Mouse (Mus musculus): Measurements from ENCODE around the gene Ube2d1. TPM values are rescaled to one million over a fixed set of nuclear protein-coding genes. Genes with fewer than 3 reads are reported as not detected.

Ube2d1 gene
- polyA plus RNA-seq, 1 experiment: 34.3 TPM

- Histone ChIP-seq H3K4me3 (replicated peaks; ENCODE audit: extremely low read depth, low read depth, low read length) (no peak overlapping the region), H3K4me1 (ENCODE audit: control insufficient read depth, insufficient read depth, low read length) (no peaks in the 10 kb centered on the region)
- DNase-seq: no peak
- no peak for TF ChIP-seq CTCF (IDR thresholded peaks at IDR 0.05; ENCODE audit: insufficient read depth, low read length)
- no peak for TF ChIP-seq POLR2A (IDR thresholded peaks at IDR 0.05; ENCODE audit: borderline replicate concordance, extremely low read depth, low read depth, low read length)
- WGBS: 27% methylated on average over 7 of the region's 7 CpGs
Measured at GRCm38 (mm10) chr10:71246956-71247355, 38.1 kb downstream of the Ube2d1 start.

GRCm38 (mm10) chr10:71239479-71240120, 45.5 kb downstream of the Ube2d1 start:
- Histone ChIP-seq H3K4me3 (replicated peaks; ENCODE audit: extremely low read depth, low read depth, low read length) (no peak overlapping the region), H3K4me1 (ENCODE audit: control insufficient read depth, insufficient read depth, low read length) (peaks cover 4% of the 10 kb centered on the region; the same call in 1 of the 2 replicates)
- TF ChIP-seq POLR2A (IDR thresholded peaks at IDR 0.05; ENCODE audit: borderline replicate concordance, extremely low read depth, low read depth, low read length) (no peak), CTCF (IDR thresholded peaks at IDR 0.05; ENCODE audit: insufficient read depth, low read length) (no peak)
- WGBS: 19% methylated on average over 6 of the region's 6 CpGs
- DNase-seq: no peak

GRCm38 (mm10) chr10:71238240-71238554, 46.9 kb downstream of the Ube2d1 start, which contains the start of gene Tfam:
Gene Tfam (minus strand): TSS chr10:71238280.
- DNase-seq: no peak
- Histone ChIP-seq H3K4me1 (ENCODE audit: control insufficient read depth, insufficient read depth, low read length) (peaks cover 4% of the 10 kb centered on the region; the same call in 1 of the 2 replicates), H3K4me3 (replicated peaks; ENCODE audit: extremely low read depth, low read depth, low read length) (peak within 1 kb of the TSS; percentile 93)
- no peak for TF ChIP-seq POLR2A (IDR thresholded peaks at IDR 0.05; ENCODE audit: borderline replicate concordance, extremely low read depth, low read depth, low read length)
- no peak for TF ChIP-seq CTCF (IDR thresholded peaks at IDR 0.05; ENCODE audit: insufficient read depth, low read length)
- 2% methylated on average over 7 of the region's 7 CpGs for WGBS

GRCm38 (mm10) chr10:71237516-71238239, 47.4 kb downstream of the Ube2d1 start:
- peak overlapping the region; percentile 93 for H3K4me3 ChIP-seq (replicated peaks; ENCODE audit: extremely low read depth, low read depth, low read length)
- DNase-seq: peak; percentile 95
- peaks cover 4% of the 10 kb centered on the region; the same call in 1 of the 2 replicates for H3K4me1 ChIP-seq (ENCODE audit: control insufficient read depth, insufficient read depth, low read length)
- TF ChIP-seq POLR2A (IDR thresholded peaks at IDR 0.05; ENCODE audit: borderline replicate concordance, extremely low read depth, low read depth, low read length) (peak; percentile 81), CTCF (IDR thresholded peaks at IDR 0.05; ENCODE audit: insufficient read depth, low read length) (no peak)
- WGBS: under 1% methylated on average over 68 of the region's 68 CpGs

GRCm38 (mm10) chr10:71234071-71234470, 51.0 kb downstream of the Ube2d1 start:
- no peak for DNase-seq
- TF ChIP-seq CTCF (IDR thresholded peaks at IDR 0.05; ENCODE audit: insufficient read depth, low read length): no peak
- no peak for TF ChIP-seq POLR2A (IDR thresholded peaks at IDR 0.05; ENCODE audit: borderline replicate concordance, extremely low read depth, low read depth, low read length)
- H3K4me1 ChIP-seq (ENCODE audit: control insufficient read depth, insufficient read depth, low read length): peaks cover 4% of the 10 kb centered on the region; the same call in 1 of the 2 replicates
- H3K4me3 ChIP-seq (replicated peaks; ENCODE audit: extremely low read depth, low read depth, low read length): no peak overlapping the region
- WGBS: 95% methylated on average over 8 of the region's 8 CpGs

- Histone ChIP-seq H3K4me1 (ENCODE audit: control insufficient read depth, insufficient read depth, low read length) (no peaks in the 10 kb centered on the region), H3K4me3 (replicated peaks; ENCODE audit: extremely low read depth, low read depth, low read length) (no peak overlapping the region)
- DNase-seq: peak; percentile 79
- TF ChIP-seq POLR2A (IDR thresholded peaks at IDR 0.05; ENCODE audit: borderline replicate concordance, extremely low read depth, low read depth, low read length): no peak
- peak; percentile 81 for TF ChIP-seq CTCF (IDR thresholded peaks at IDR 0.05; ENCODE audit: insufficient read depth, low read length)
- 37% methylated on average over 7 of the region's 7 CpGs for WGBS
Measured at GRCm38 (mm10) chr10:71225894-71226293, 59.2 kb downstream of the Ube2d1 start.

- no peak for DNase-seq
- TF ChIP-seq POLR2A (IDR thresholded peaks at IDR 0.05; ENCODE audit: borderline replicate concordance, extremely low read depth, low read depth, low read length) (no peak), CTCF (IDR thresholded peaks at IDR 0.05; ENCODE audit: insufficient read depth, low read length) (no peak)
- 93% methylated on average over 5 of the region's 5 CpGs for WGBS
- Histone ChIP-seq H3K4me1 (ENCODE audit: control insufficient read depth, insufficient read depth, low read length) (no peaks in the 10 kb centered on the region), H3K4me3 (replicated peaks; ENCODE audit: extremely low read depth, low read depth, low read length) (no peak overlapping the region)
Measured at GRCm38 (mm10) chr10:71223101-71223500, 62.0 kb downstream of the Ube2d1 start.

- Histone ChIP-seq H3K4me1 (ENCODE audit: control insufficient read depth, insufficient read depth, low read length) (no peaks in the 10 kb centered on the region), H3K4me3 (replicated peaks; ENCODE audit: extremely low read depth, low read depth, low read length) (no peak overlapping the region)
- no peak for DNase-seq
- TF ChIP-seq CTCF (IDR thresholded peaks at IDR 0.05; ENCODE audit: insufficient read depth, low read length): no peak
- no peak for TF ChIP-seq POLR2A (IDR thresholded peaks at IDR 0.05; ENCODE audit: borderline replicate concordance, extremely low read depth, low read depth, low read length)
- whole genome bisulfite sequencing: 91% methylated on average over 2 of the region's 2 CpGs
Measured at GRCm38 (mm10) chr10:71222639-71223038, 62.4 kb downstream of the Ube2d1 start.

GRCm38 (mm10) chr10:71218228-71218892, 66.7 kb downstream of the Ube2d1 start:
- H3K4me1 ChIP-seq (ENCODE audit: control insufficient read depth, insufficient read depth, low read length): no peaks in the 10 kb centered on the region
- DNase-seq: peak; percentile 66
- H3K4me3 ChIP-seq (replicated peaks; ENCODE audit: extremely low read depth, low read depth, low read length): no peak overlapping the region
- no peak for TF ChIP-seq POLR2A (IDR thresholded peaks at IDR 0.05; ENCODE audit: borderline replicate concordance, extremely low read depth, low read depth, low read length)
- peak; percentile 90 for TF ChIP-seq CTCF (IDR thresholded peaks at IDR 0.05; ENCODE audit: insufficient read depth, low read length)
- 17% methylated on average over 8 of the region's 8 CpGs for WGBS

All from lung, adult 2 months (tissue).